Mouse (Mus musculus) forebrain, postnatal 0 days (tissue): ENCODE measurements at regions not wholly inside any gene's neighbourhood (a gene's known extent, or its start where the extent isn't known, plus 50 kb on each side); places are given as distances from the start of the nearest gene placed in this dataset.

Source experiments
- ATAC-seq: fragments of 200-750 bp; cut with Nextera tagmentation; 2 replicates; pipeline ENCODE4 v1.8.0; 2017; ENCODE audit warnings: mild to moderate bottlenecking, moderate library complexity
- DNase-seq: peaks from one replicate; pipeline ENCODE4 v3.0.0-alpha.2; 2015
- H3K27ac ChIP-seq: fragments of 300-500 bp; sonication (generic); 2 replicates; pipeline ENCODE4 v1.5.1; 2014; ENCODE audit warnings: low read depth, mild to moderate bottlenecking, antibody characterized with exemption, low read length, moderate library complexity, mixed read lengths
- H3K27me3 ChIP-seq: fragments of 300-500 bp; sonication (generic); 2 replicates; pipeline ENCODE4 v1.6.1; 2014; ENCODE audit warnings: mild to moderate bottlenecking, low read length, mixed read lengths; ENCODE audit not compliant: insufficient read depth
- H3K36me3 ChIP-seq: fragments of 300-500 bp; sonication (generic); 2 replicates; pipeline ENCODE4 v1.6.1; 2014; ENCODE audit warnings: mild to moderate bottlenecking, moderate library complexity; ENCODE audit not compliant: insufficient read depth
- H3K4me1 ChIP-seq: fragments of 300-500 bp; sonication (generic); 2 replicates; pipeline ENCODE4 v1.6.1; 2014; ENCODE audit warnings: antibody characterized with exemption; ENCODE audit not compliant: insufficient read depth
- H3K4me2 ChIP-seq: fragments of 300-500 bp; sonication (generic); 2 replicates; pipeline ENCODE4 v1.6.1; 2014; ENCODE audit warnings: low read depth, mild to moderate bottlenecking, moderate library complexity
- H3K4me3 ChIP-seq: fragments of 300-500 bp; sonication (generic); 2 replicates; pipeline ENCODE4 v1.5.1; 2014; ENCODE audit warnings: low read depth, low read length, mixed read lengths
- H3K9ac ChIP-seq: fragments of 300-500 bp; sonication (generic); 2 replicates; pipeline ENCODE4 v1.6.1; 2014; ENCODE audit warnings: mild to moderate bottlenecking
- H3K9me3 ChIP-seq: fragments of 300-500 bp; sonication (generic); 2 replicates; pipeline ENCODE4 v1.6.1; 2016; ENCODE audit warnings: low read length
- CTCF ChIP-seq: sonication (generic); IDR thresholded peaks from 2 replicates; pipeline ENCODE4 v1.5.1; 2016; ENCODE audit warnings: antibody characterized with exemption, control low read depth, low read depth
- WGBS: fragments of 180-500 bp; shearing (Covaris S2); extraction: QIAGEN DNeasy Blood & Tissue Kit; methylation state at CpG from one replicate; pipeline ENCODE4 v1.1.7; 2014; 5-methylcytosine and 5-hydroxymethylcytosine counted together

DNA sequence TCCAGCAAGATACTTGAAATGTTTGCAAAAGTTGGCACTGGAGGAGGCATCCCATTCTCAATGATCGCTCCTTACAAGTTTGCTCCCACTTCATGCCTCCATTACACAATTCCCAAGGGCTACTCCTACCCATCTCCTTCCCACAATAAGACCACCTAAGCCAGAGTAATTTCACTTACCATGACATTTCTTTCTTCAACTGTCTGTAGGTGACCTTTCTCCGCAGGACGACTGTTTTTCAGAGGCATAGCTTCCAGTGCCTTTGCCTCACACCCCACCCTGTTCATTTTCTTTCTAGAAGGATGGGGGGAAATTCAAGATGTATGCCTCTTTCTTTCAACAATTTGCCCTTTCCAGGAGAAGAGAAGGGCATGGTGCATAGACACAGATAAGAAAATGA lies 81.2 kb downstream of the Nr2f2 start:
- Histone ChIP-seq H3K4me2 (no peak overlapping the region), H3K4me1 (0 out of 2 replicates have a peak, but pooled peaks cover 4% of the 10 kb centered on the region), H3K4me3 (no peak overlapping the region), H3K27ac (no peak overlapping the region), H3K9me3 (no peaks in the 10 kb centered on the region), H3K27me3 (peaks cover 85% of the 10 kb centered on the region), H3K36me3 (no peaks in the 10 kb centered on the region), H3K9ac (no peak overlapping the region)
- DNase-seq (no peak), ATAC-seq (no peak)
- WGBS: 21% methylated on average over 3 of the region's 3 CpGs
- no peak for TF ChIP-seq CTCF

GRCm38 (mm10) chr7:70283836-70284235 lies 82.7 kb downstream of the Nr2f2 start:
- Histone ChIP-seq H3K9me3 (no peaks in the 10 kb centered on the region), H3K4me1 (0 out of 2 replicates have a peak, but pooled peaks cover 4% of the 10 kb centered on the region), H3K4me2 (no peak overlapping the region), H3K27me3 (peaks cover 82% of the 10 kb centered on the region), H3K4me3 (no peak overlapping the region), H3K27ac (no peak overlapping the region), H3K36me3 (no peaks in the 10 kb centered on the region), H3K9ac (no peak overlapping the region)
- no peak for DNase-seq
- ATAC-seq: no peak
- TF ChIP-seq CTCF: no peak
- WGBS: 4% methylated on average over 1 of the region's 1 CpGs

- H3K36me3 ChIP-seq: no peaks in the 10 kb centered on the region
- 0 out of 2 replicates have a peak, but pooled peaks cover 4% of the 10 kb centered on the region for H3K4me1 ChIP-seq
- H3K27me3 ChIP-seq: peaks cover 80% of the 10 kb centered on the region
- DNase-seq: no peak
- no peak overlapping the region for H3K4me3 ChIP-seq
- no peak overlapping the region for H3K27ac ChIP-seq
- ATAC-seq: no peak
- H3K4me2 ChIP-seq: no peak overlapping the region
- TF ChIP-seq CTCF: no peak
- H3K9me3 ChIP-seq: no peaks in the 10 kb centered on the region
- 11% methylated on average over 4 of the region's 4 CpGs for WGBS
- H3K9ac ChIP-seq: no peak overlapping the region
Measured at GRCm38 (mm10) chr7:70283166-70283565, 83.4 kb downstream of the Nr2f2 start.

GRCm38 (mm10) chr7:70281891-70282515 lies 84.5 kb downstream of the Nr2f2 start:
- Histone ChIP-seq H3K4me2 (no peak overlapping the region), H3K4me3 (no peak overlapping the region), H3K9me3 (no peaks in the 10 kb centered on the region), H3K4me1 (0 out of 2 replicates have a peak, but pooled peaks cover 4% of the 10 kb centered on the region), H3K9ac (no peak overlapping the region), H3K27me3 (peaks cover 72% of the 10 kb centered on the region), H3K27ac (no peak overlapping the region), H3K36me3 (no peaks in the 10 kb centered on the region)
- DNase-seq: no peak
- 5% methylated on average over 11 of the region's 11 CpGs for WGBS
- ATAC-seq: no peak
- no peak for TF ChIP-seq CTCF

GRCm38 (mm10) chr7:70281381-70281750 lies 85.2 kb downstream of the Nr2f2 start:
- no peaks in the 10 kb centered on the region for H3K9me3 ChIP-seq
- H3K9ac ChIP-seq: no peak overlapping the region
- 0 out of 2 replicates have a peak, but pooled peaks cover 4% of the 10 kb centered on the region for H3K4me1 ChIP-seq
- 7% methylated on average over 22 of the region's 22 CpGs for WGBS
- DNase-seq: no peak
- TF ChIP-seq CTCF: no peak
- H3K4me2 ChIP-seq: peak overlapping the region; percentile 28; the same call in 1 of the 2 replicates
- no peak for ATAC-seq
- H3K27me3 ChIP-seq: peaks cover 66% of the 10 kb centered on the region
- H3K27ac ChIP-seq: no peak overlapping the region
- no peaks in the 10 kb centered on the region for H3K36me3 ChIP-seq
- H3K4me3 ChIP-seq: no peak overlapping the region

DNA sequence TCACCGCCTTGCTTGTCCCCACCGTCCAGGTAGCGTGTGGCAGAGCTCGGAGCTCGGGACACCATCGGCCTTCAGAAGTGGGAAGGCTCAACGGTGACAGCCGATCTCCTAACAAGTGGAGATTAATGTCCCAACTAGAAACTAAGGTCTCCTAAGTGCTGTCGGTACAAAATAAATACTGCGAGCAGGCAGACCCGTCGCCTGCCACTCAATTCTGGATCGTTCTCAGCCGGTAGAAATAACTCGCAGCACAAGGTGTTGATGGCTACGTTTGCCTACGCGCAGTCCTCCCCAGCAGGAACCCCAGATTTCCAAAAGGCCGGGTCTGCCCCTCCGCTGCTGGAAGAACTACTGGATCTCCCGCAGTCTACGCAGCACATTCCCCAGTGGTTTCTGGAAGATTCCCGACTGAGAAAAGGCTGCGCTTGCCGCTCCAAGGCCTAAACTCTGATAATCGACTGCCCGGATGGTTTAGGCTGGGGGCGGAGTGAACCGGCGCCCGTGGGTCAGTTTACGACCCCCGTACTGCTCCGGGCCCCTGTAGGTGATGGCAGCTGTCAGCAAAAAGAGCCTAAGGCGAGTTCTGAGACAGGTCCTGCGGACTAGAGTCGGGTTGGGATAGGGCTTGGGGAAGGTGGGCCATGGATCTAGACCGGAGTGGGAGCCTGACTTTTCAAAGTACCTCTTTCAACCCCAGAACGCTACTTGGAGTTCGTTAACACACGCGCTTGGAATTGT lies 85.7 kb downstream of the Nr2f2 start:
- DNase-seq (peak; percentile 42), ATAC-seq (no peak)

More for the DNA sequence above, 85.7 kb downstream of the Nr2f2 start:
- Histone ChIP-seq H3K36me3 (no peaks in the 10 kb centered on the region), H3K27me3 (peaks cover 61% of the 10 kb centered on the region), H3K4me3 (no peak overlapping the region), H3K27ac (0 out of 2 replicates have a peak overlapping the region, but pooled peaks have one; percentile 0), H3K9ac (0 out of 2 replicates have a peak overlapping the region, but pooled peaks have one; percentile 10), H3K4me2 (peak overlapping the region; percentile 28), H3K9me3 (no peaks in the 10 kb centered on the region), H3K4me1 (0 out of 2 replicates have a peak, but pooled peaks cover 4% of the 10 kb centered on the region)
- WGBS: 4% methylated on average over 42 of the region's 42 CpGs
- TF ChIP-seq CTCF: no peak
